Mouse (Mus musculus): ENCODE measurements around the gene Nt5c2. TPM values are rescaled to one million over a fixed set of nuclear protein-coding genes. Genes with fewer than 3 reads are reported as not detected.

Gene Nt5c2
- total RNA-seq, 2 experiments from 2014 or later, result 70.7 to 71.1 TPM

GRCm38 (mm10) chr19:46969286-46969985, 45.5 kb downstream of the Nt5c2 start:
- DNase-seq (ENCODE audit: extremely low spot score in 1 of 2, low spot score in 1 of 2), result no peak

GRCm38 (mm10) chr19:46968833-46969232, 46.1 kb downstream of the Nt5c2 start:
- no peak for DNase-seq (ENCODE audit: extremely low spot score in 1 of 2, low spot score in 1 of 2)

- no peak for DNase-seq (ENCODE audit: extremely low spot score in 1 of 2, low spot score in 1 of 2)
Measured at GRCm38 (mm10) chr19:46967861-46968260, 47.1 kb downstream of the Nt5c2 start.

DNA sequence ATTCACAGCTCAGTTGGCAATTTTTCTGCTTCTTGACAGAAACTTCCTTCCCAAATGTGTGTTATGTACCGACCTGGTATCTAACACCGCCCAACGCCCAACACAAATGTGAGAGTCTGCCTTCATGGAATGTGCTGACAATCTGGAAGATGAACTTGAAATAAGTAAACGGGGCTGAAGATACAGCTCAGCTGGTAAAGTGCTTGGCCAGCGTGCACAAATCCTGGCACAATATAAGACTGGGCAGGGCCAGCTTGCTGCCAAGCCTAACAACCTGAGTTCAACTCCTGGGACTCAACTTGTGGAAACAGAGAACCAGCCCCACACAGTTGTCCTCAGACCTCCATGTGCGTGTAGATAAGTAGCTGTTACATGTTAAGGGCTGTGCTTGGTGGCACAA, 48.6 kb downstream of the Nt5c2 start:
- no peak for DNase-seq (ENCODE audit: extremely low spot score in 1 of 2, low spot score in 1 of 2)

DNA sequence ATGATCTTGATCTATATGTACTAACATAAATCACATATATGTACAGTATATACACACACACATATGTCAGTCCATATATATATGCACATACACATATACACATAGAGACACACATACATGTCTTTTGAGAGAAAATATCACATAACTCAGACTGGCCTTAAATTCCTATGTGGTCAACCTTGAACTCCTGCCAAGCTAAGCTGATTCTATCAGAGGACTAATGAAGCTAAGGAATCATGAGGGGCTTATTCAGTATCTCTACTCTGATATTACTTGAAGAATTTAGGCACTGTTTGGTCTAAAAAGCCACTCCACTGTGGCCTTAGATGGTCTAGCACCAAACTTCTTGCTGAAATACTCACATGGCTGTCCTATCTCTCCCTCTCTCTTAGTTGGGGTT, 49.5 kb downstream of the Nt5c2 start:
- no peak for DNase-seq (ENCODE audit: extremely low spot score in 1 of 2, low spot score in 1 of 2)

DNA sequence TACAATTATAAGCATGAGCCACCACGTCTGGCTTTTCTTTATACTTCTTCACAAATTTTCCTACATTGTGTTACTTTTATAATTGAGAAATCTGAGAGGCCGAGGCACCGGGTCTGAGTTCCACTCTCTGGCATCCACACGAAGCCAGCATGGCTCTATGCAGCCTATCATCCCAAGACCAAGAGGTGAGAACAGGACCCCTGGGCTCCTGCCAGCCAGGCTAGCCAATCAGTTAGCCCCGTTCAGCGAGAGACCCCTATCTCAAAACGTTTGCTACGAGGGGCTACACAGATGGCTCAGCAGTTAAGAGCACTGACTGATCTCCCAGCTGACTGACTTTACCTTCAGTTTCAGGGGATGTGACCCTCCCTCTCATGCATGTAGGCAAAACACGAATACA, 50.6 kb downstream of the Nt5c2 start:
- DNase-seq (ENCODE audit: extremely low spot score in 1 of 2, low spot score in 1 of 2), result no peak

DNA sequence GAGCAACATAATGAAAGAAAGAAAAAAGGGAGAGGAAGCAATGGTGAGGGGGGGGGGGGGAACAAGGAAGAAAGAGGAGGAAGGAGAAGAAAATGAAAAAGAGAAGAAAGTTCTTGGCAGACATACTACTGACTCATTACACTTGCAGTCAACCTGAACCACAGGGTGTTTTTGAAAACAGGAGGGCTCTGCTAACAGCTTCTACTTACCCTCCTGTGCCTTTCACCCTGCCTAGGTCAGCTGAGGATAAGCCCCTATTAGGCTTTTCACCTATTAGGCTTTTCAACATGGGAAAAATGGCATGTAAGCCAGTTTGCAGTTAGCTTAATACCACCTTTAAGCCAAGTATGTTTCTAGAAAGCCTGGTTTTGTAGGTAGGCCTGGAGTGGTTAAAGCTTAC, 51.5 kb downstream of the Nt5c2 start:
- no peak for DNase-seq (ENCODE audit: extremely low spot score in 1 of 2, low spot score in 1 of 2)

DNA sequence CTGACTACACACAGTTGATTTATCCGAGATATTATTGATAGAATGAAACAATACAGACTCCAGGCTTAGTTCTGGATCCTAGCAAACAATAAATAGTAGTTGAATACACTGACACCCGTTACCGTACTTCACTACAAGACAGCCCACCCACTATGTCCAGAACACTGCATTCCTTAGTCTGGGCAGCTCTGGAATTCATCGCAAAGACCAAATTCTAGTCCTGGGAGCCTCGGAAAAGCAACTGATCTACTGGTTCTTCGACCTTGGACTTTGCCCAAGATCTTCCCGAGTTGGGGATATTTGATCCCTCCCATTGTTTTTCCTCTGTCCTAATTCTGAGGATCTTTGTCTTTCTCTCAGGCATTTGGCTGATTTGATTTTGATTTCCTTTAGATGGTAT, 52.1 kb downstream of the Nt5c2 start:
- DNase-seq (ENCODE audit: extremely low spot score in 1 of 2, low spot score in 1 of 2), result no peak

DNA sequence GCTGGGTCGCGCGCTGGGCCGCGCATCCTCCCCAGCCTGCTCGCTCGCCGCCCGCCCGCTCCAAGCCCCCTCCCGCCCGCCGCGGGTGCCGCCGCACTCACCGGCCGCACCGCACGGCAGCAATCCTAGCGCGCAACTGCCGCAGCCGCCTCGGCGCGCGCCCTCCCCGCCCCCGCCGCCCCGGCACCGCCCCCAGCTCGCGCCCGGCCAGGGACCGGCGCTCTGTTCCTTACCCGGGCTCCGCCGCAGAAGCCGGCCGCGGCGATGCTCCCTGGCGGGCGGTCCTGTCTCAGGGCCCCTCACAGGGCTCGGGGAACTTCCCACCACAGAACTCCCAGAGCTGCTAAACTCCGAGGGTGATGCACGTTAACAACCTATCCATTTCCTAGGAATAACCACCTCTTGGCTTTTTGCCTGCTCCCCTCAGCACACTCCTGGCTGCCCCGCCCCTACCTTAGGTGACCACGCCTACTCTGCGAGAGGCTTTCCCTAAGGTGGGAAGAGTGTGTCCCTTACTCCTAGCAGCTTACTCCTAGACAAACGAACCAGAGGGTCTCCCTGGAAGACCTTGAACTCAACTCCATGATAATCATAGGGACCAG, 52.7 kb downstream of the Nt5c2 start:
- peak; percentile 55 to 62 for DNase-seq (ENCODE audit: extremely low spot score in 1 of 2, low spot score in 1 of 2)

DNA sequence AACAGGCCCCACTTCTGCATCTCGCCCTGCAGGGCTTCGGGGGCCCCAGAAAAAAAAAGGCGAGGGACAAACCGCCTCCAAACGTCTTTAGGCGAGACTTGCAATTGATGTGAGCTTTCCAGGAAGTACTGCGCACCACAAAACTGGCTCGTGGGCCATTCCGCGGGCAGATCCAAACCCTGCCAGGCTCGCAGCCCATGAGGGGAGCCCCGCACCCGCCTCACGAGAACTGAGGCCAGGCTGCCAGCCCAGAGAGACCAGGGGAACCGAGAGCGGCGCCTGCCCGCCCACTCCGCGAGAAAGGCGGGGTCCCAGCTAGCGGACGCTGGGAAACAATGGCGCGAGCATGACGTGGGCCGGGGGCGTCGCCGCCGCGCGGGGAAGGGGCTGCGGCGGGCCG, 53.3 kb downstream of the Nt5c2 start:
- peak; percentile 74 to 82 for DNase-seq (ENCODE audit: extremely low spot score in 1 of 2, low spot score in 1 of 2)

- no peak for DNase-seq (ENCODE audit: extremely low spot score in 1 of 2, low spot score in 1 of 2)
Measured at GRCm38 (mm10) chr19:46961047-46961651, 53.8 kb downstream of the Nt5c2 start.

DNA sequence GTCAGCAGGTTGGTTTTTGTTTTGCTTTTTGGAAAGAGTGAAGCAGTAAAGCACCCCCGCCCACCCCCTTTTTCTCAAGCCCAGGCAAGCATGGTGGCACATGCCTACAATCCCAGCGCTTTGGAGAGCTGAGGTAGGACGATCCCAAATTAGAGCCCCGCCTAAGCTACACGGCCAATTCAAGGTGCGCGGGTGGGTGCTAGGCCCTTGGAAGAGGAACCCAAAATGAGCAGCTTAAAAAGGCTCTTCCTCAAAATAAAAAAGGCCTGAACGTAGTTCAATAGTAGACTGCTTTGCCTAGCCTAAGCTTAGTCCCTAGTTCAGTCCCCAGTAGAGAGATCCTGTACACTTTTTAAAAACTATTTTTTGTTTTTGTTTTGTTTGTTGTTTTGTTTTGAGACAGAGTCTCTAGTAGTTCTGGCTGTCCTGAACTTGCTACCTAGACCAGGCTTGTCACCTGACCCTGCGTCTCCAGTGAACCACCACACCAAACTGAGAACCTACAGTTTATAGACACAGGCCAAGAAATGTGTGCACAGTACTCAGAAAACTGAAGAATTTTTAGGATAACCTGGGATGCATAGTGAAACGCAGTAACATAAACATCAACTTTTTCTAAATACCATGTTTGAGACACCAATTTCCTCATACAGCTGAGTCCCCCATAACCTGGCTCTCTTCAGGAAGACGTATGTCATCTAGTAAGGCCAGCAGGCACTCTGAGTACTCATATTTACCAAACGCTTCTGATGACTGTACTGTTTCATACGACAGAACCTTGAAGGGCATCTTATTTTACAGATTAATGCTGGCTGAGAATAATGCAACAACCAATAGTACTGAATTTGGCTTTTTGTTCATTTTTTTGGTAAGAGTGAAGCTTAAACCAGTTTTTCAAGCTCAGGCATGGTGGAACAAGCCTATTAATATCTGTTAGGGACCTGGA, 54.6 kb downstream of the Nt5c2 start:
- DNase-seq (ENCODE audit: extremely low spot score in 1 of 2, low spot score in 1 of 2), result no peak

- no peak for DNase-seq (ENCODE audit: extremely low spot score in 1 of 2, low spot score in 1 of 2)
Measured at GRCm38 (mm10) chr19:46959536-46959935, 55.4 kb downstream of the Nt5c2 start.

GRCm38 (mm10) chr19:46958566-46958965, 56.4 kb downstream of the Nt5c2 start:
- no peak for DNase-seq (ENCODE audit: extremely low spot score in 1 of 2, low spot score in 1 of 2)

GRCm38 (mm10) chr19:46957971-46958370, 57.0 kb downstream of the Nt5c2 start:
- no peak for DNase-seq (ENCODE audit: extremely low spot score in 1 of 2, low spot score in 1 of 2)

DNA sequence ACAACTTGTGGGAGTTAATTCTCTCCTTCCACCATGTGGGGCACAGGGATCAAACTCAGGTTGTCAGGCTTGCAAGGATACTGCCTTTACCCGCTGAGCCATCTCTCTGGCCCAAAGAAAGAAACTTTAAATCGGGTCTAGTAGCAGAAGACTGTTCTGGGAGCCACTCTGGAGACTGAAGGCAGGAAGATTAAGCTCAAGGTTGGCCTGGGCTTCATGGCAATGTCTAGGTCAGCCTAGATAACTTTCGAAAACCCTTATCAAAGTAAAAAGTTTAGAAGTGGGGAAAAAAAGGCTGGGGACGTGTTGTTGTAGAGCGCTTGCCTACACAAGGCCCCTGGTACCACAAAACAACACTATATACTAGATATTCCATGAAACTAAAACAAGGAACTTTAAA, 58.0 kb downstream of the Nt5c2 start:
- DNase-seq (ENCODE audit: extremely low spot score in 1 of 2, low spot score in 1 of 2), result no peak

- DNase-seq (ENCODE audit: extremely low spot score in 1 of 2, low spot score in 1 of 2), result no peak
Measured at GRCm38 (mm10) chr19:46956410-46956809, 58.5 kb downstream of the Nt5c2 start.

DNA sequence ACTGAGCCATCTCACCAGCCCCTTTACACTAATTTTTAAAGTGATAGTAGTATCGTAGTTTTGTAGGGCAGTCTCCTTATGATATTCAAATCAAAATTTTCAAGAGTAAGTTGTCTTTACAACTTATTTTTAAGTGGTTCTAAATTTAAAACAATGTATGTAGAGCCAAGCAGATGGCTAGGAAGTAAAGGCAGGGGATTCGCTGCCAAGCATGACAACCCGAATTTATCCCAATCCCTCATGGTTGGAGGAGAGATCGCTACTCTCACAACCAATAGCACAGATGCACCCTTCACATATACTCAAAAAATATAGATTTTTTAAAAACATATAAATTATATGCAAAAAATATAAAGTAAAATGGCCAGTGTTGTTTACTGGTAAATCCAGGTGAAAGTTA, 59.3 kb downstream of the Nt5c2 start:
- DNase-seq (ENCODE audit: extremely low spot score in 1 of 2, low spot score in 1 of 2), result no peak

GRCm38 (mm10) chr19:46953536-46953935, 61.4 kb downstream of the Nt5c2 start:
- DNase-seq (ENCODE audit: extremely low spot score in 1 of 2, low spot score in 1 of 2), result no peak

- no peak for DNase-seq (ENCODE audit: extremely low spot score in 1 of 2, low spot score in 1 of 2)
Measured at GRCm38 (mm10) chr19:46952986-46953385, 62.0 kb downstream of the Nt5c2 start.

DNA sequence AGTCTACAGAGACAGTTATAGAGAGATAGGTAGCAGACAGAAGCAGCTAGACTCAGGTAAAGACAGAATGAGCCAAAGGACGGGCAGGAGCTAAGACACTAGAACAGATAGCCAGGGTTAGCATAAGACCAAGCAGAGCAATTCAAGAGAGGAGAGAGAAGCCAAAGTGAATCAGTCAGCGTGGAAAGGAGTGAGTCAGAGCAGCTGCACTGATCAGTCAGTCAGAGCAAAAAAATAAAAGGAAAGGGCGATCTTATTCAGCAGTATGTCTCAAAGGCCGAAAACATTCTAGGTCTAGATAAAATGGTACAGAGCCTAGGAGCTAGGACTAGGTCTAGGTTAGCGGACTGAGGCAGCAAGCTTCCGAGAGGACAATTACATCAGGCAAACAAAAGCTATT, 70.6 kb downstream of the Nt5c2 start:
- no peak for DNase-seq (ENCODE audit: extremely low spot score in 1 of 2, low spot score in 1 of 2)

Measured in layer of hippocampus, postnatal 25 days (tissue).